Mouse (Mus musculus) CH12.LX (cell line): Measurements from ENCODE around the gene Trpm5. TPM values are rescaled to one million over a fixed set of nuclear protein-coding genes. Genes with fewer than 3 reads are reported as not detected.

Source experiments
- DNase-seq: peaks from one replicate; pipeline ENCODE4 v3.0.0-alpha.2; 2013; ENCODE audit errors: extremely low read depth
- H3K27ac ChIP-seq: 2 replicates; pipeline ENCODE4 v1.5.1; 2012; ENCODE audit warnings: low read depth, mild to moderate bottlenecking, control low read depth, moderate library complexity; ENCODE audit not compliant: insufficient read depth
- H3K27me3 ChIP-seq: replicated peaks from 2 replicates; pipeline ENCODE3; 2012; ENCODE audit warnings: inconsistent platforms
- H3K36me3 ChIP-seq, 2 experiments: replicated peaks in 1 of 2; 2 replicates each; pipeline versions ENCODE3 to v1.6.1; 2012; ENCODE audit warnings: inconsistent platforms in 1 of 2, low read length in 1 of 2, mild to moderate bottlenecking in 1 of 2, mixed read lengths in 1 of 2, moderate library complexity in 1 of 2; ENCODE audit not compliant: control insufficient read depth in 1 of 2, insufficient read depth in 1 of 2
- H3K4me1 ChIP-seq, 2 experiments: 2 replicates each; pipeline ENCODE4 v1.6.1; 2012; ENCODE audit warnings: inconsistent platforms in 1 of 2, moderate library complexity in 1 of 2; ENCODE audit not compliant: insufficient read depth in 2 of 2, control insufficient read depth in 1 of 2
- H3K4me2 ChIP-seq: 2 replicates; pipeline ENCODE4 v1.6.1; 2012; ENCODE audit warnings: low read depth, mild to moderate bottlenecking, control low read depth; ENCODE audit not compliant: poor library complexity, insufficient read depth, severe bottlenecking
- H3K4me3 ChIP-seq, 3 experiments: fragments of 150-350 bp in 1 of 3; sonication (generic) in 1 of 3; replicated peaks in 1 of 3; 2 replicates each; pipeline versions ENCODE3 to v1.5.1; 2011 to 2012; ENCODE audit warnings: low read depth in 2 of 3, low read length in 2 of 3, mild to moderate bottlenecking in 2 of 3, moderate library complexity in 2 of 3, control low read depth in 1 of 3, improper control_type of control experiment in 1 of 3, inconsistent platforms in 1 of 3, mixed read lengths in 1 of 3; ENCODE audit not compliant: poor library complexity in 1 of 3
- H3K79me2 ChIP-seq: replicated peaks from 2 replicates; pipeline ENCODE4 v1.6.1; 2012; ENCODE audit warnings: mild to moderate bottlenecking, moderate library complexity; ENCODE audit not compliant: control insufficient read depth, poor library complexity, insufficient read depth, severe bottlenecking; ENCODE audit errors: extremely low read depth
- H3K9ac ChIP-seq: 2 replicates; pipeline ENCODE4 v1.6.1; 2012; ENCODE audit warnings: low read depth, mild to moderate bottlenecking, control low read depth, moderate library complexity; ENCODE audit not compliant: insufficient read depth
- H3K9me3 ChIP-seq: replicated peaks from 2 replicates; pipeline ENCODE3; 2012; ENCODE audit warnings: low read length, inconsistent platforms, mixed read lengths
- CTCF ChIP-seq, 2 experiments: IDR thresholded peaks in 1 of 2; conservative IDR thresholded peaks in 1 of 2; 2 replicates each; pipeline ENCODE4 v1.5.1; 2011 to 2012; ENCODE audit warnings: low read depth in 2 of 2, low read length in 2 of 2, improper control_type of control experiment in 1 of 2, inconsistent platforms in 1 of 2, mild to moderate bottlenecking in 1 of 2, moderate library complexity in 1 of 2
- E2F4 ChIP-seq: IDR thresholded peaks from 2 replicates; pipeline ENCODE4 v1.6.1; 2011; ENCODE audit warnings: low read depth, low read length, improper control_type of control experiment; ENCODE audit not compliant: insufficient replicate concordance
- EP300 ChIP-seq: IDR thresholded peaks from 2 replicates; pipeline ENCODE4 v1.6.1; 2011; ENCODE audit warnings: low read length, improper control_type of control experiment
- ETS1 ChIP-seq: conservative IDR thresholded peaks from 2 replicates; pipeline ENCODE4 v1.6.1; 2012; ENCODE audit warnings: low read depth, mild to moderate bottlenecking, inconsistent platforms, low read length, improper control_type of control experiment, moderate library complexity
- IRF4 ChIP-seq: IDR thresholded peaks from 2 replicates; pipeline ENCODE4 v1.6.1; 2014; ENCODE audit warnings: low read depth, mild to moderate bottlenecking, inconsistent platforms, low read length, improper control_type of control experiment
- KAT2A ChIP-seq: IDR thresholded peaks from 2 replicates; pipeline ENCODE4 v1.6.1; 2012; ENCODE audit warnings: low read length, improper control_type of control experiment, inconsistent platforms; ENCODE audit not compliant: insufficient replicate concordance
- MAFK ChIP-seq: IDR thresholded peaks from 2 replicates; pipeline ENCODE4 v1.6.1; 2011; ENCODE audit warnings: low read length, improper control_type of control experiment; ENCODE audit not compliant: insufficient replicate concordance
- MAX ChIP-seq: IDR thresholded peaks from 2 replicates; pipeline ENCODE4 v1.6.1; 2011; ENCODE audit warnings: low read length, improper control_type of control experiment
- MAZ ChIP-seq: IDR thresholded peaks from 2 replicates; pipeline ENCODE4 v1.6.1; 2012; ENCODE audit warnings: low read depth, mild to moderate bottlenecking, inconsistent platforms, low read length, improper control_type of control experiment, moderate library complexity
- MEF2A ChIP-seq: IDR thresholded peaks from 2 replicates; pipeline ENCODE4 v1.6.1; 2014; ENCODE audit warnings: low read depth, mild to moderate bottlenecking, inconsistent platforms, low read length, improper control_type of control experiment, borderline replicate concordance
- POLR2A ChIP-seq: IDR thresholded peaks from 2 replicates; pipeline ENCODE4 v1.6.1; 2011; ENCODE audit warnings: low read depth, mild to moderate bottlenecking, improper control_type of control experiment, low read length
- POLR2AphosphoS2 ChIP-seq: IDR thresholded peaks from 2 replicates; pipeline ENCODE4 v1.6.1; 2011; ENCODE audit warnings: low read depth, low read length, improper control_type of control experiment
- RAD21 ChIP-seq: IDR thresholded peaks from 2 replicates; pipeline ENCODE4 v1.6.1; 2011; ENCODE audit warnings: low read depth, mild to moderate bottlenecking, low read length, improper control_type of control experiment, moderate library complexity
- SIN3A ChIP-seq: IDR thresholded peaks from 2 replicates; pipeline ENCODE4 v1.6.1; 2012; ENCODE audit warnings: low read length, improper control_type of control experiment, inconsistent platforms
- TBP ChIP-seq: conservative IDR thresholded peaks from 2 replicates; pipeline ENCODE4 v1.6.1; 2011; ENCODE audit warnings: low read depth, low read length, improper control_type of control experiment
- TCF12 ChIP-seq: IDR thresholded peaks from 2 replicates; pipeline ENCODE4 v1.6.1; 2014; ENCODE audit warnings: low read depth, mild to moderate bottlenecking, inconsistent platforms, low read length, improper control_type of control experiment
- UBTF ChIP-seq: IDR thresholded peaks from 2 replicates; pipeline ENCODE4 v1.6.1; 2012; ENCODE audit warnings: low read depth, mild to moderate bottlenecking, inconsistent platforms, low read length, improper control_type of control experiment, moderate library complexity
- USF1 ChIP-seq: IDR thresholded peaks from 2 replicates; pipeline ENCODE4 v1.6.1; 2014; ENCODE audit warnings: low read depth, mild to moderate bottlenecking, inconsistent platforms, low read length, improper control_type of control experiment
- dilution Hi-C: fragments of 300-500 bp; cut with MboI; formaldehyde crosslinking; loops from 2 replicates; pipeline ENCODE4 v1.14.3; 2020; ENCODE audit warnings: low sequenced_read_pairs; ENCODE audit not compliant: extremely low pct_unique_long_range_greater_than_20kb, extremely low pct_ligation_motif_present
- in situ Hi-C: fragments of 300-500 bp; cut with MboI; formaldehyde crosslinking; loops from 3 replicates; pipeline ENCODE4 v1.14.3; 2019; ENCODE audit warnings: low sequenced_read_pairs, low pct_ligation_motif_present, low pct_unique_long_range_greater_than_20kb, mixed read lengths
- polyA plus RNA-seq: library from polyadenylated mRNA; unstranded; fragments of >175 nt; gene quantifications from 2 replicates; pipeline ENCODE4 v1.2.1, GENCODE M21; 2012; ENCODE audit warnings: low read depth; ENCODE audit not compliant: insufficient read length
- total RNA-seq, 2 experiments: library from RNA; depleted of rRNA; stranded (reverse); fragments of 300-350 nt in 1 of 2; fragments of >200 nt in 1 of 2; gene quantifications; 2 replicates each; pipeline ENCODE4 v1.2.3; 2012 to 2014

Gene Trpm5
- total and polyA plus RNA-seq, 3 experiments: 1.1 to 3.0 (median 1.5) TPM

DNA sequence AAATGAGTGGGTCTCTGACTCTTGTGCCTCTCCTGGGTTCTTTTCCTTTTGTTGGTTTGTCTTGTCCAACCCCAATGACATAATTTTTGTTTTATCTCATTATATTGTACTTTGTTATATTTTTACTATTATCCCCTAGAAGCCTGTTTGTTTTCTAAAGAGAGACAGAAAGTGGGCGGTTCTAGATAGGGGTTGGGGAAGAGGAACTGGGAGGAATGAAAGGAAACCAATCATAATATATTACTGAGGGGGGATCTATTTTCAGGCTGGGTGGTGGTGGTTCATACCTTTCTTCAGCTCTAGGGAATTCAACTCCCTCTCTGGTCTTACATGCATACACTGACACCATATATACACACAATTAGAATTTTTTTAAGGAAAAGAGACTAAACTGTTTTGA lies 70.1 kb downstream of the Trpm5 start:
- peaks cover 0 to 17% of the 10 kb centered on the region in 2 experiments for H3K36me3 ChIP-seq
- peaks cover 25 to 68% of the 10 kb centered on the region in 2 experiments for H3K4me1 ChIP-seq
- TF ChIP-seq UBTF: no peak
- TF ChIP-seq POLR2A: no peak
- 0 out of 2 replicates have a peak, but pooled peaks have one; percentile 26 for TF ChIP-seq SIN3A
- TF ChIP-seq EP300: peak; percentile 36; the same call in 1 of the 2 replicates
- TF ChIP-seq IRF4: peak; percentile 77
- no peak for TF ChIP-seq MAZ
- TF ChIP-seq USF1: no peak
- TF ChIP-seq MEF2A: peak; percentile 70
- TF ChIP-seq ETS1: 0 out of 2 replicates have a peak, but pooled peaks have one; percentile 20
- TF ChIP-seq TBP: no peak
- TF ChIP-seq, all 38 proteins: peak for 5
- DNase-seq: no peak
- Histone ChIP-seq H3K9me3 (peaks cover 13% of the 10 kb centered on the region), H3K4me2 (0 out of 2 replicates have a peak overlapping the region, but pooled peaks have one; percentile 26), H3K27ac (peak overlapping the region; percentile 61; the same call in 1 of the 2 replicates), H3K4me3 (no peak overlapping the region), H3K79me2 (no peaks in the 10 kb centered on the region), H3K27me3 (no peaks in the 10 kb centered on the region), H3K9ac (no peak overlapping the region)
- in situ Hi-C loops (loop anchor here (25.0 kb wide), 1 partner anchor 562 kb away; the partner anchor contains the start of gene Lsp1), dilution Hi-C loops (no loop called here)

GRCm38 (mm10) chr7:143023499-143023898 lies 70.9 kb downstream of the Trpm5 start:
- Histone ChIP-seq H3K9me3 (peaks cover 13% of the 10 kb centered on the region), H3K27ac (peak overlapping the region; percentile 53), H3K4me2 (no peak overlapping the region), H3K4me3 (no peak overlapping the region), H3K79me2 (no peaks in the 10 kb centered on the region), H3K9ac (no peak overlapping the region), H3K27me3 (no peaks in the 10 kb centered on the region), H3K4me1 (peaks cover 25 to 73% of the 10 kb centered on the region in 2 experiments), H3K36me3 (peaks cover 3 to 20% of the 10 kb centered on the region in 2 experiments)
- TF ChIP-seq MAFK (no peak), MAX (no peak), CTCF (conservative IDR thresholded peaks at IDR 0.05 in 1 of 2, IDR thresholded peaks at IDR 0.05 in 1 of 2; ENCODE audit: low read depth in 2 of 2, low read length in 2 of 2) (no peak), POLR2AphosphoS2 (no peak), KAT2A (no peak), IRF4 (peak; percentile 44), TCF12 (no peak), SIN3A (no peak), E2F4 (no peak), EP300 (peak; percentile 65), ETS1 (peak; percentile 47), UBTF (no peak), RAD21 (no peak), TBP (no peak)
- in situ Hi-C loops: loop anchor here (25.0 kb wide), 1 partner anchor 561 kb away; the partner anchor contains the start of gene Lsp1
- DNase-seq: no peak
- dilution Hi-C loops: no loop called here
